Mouse (Mus musculus) myocyte (in vitro differentiated cells): Measurements from ENCODE around the gene Tmem239. TPM values are rescaled to one million over a fixed set of nuclear protein-coding genes. Genes with fewer than 3 reads are reported as not detected.

ENCODE experiments used
- H3K27me3 ChIP-seq: one replicate; pipeline ENCODE4 v1.6.1; 2011; ENCODE audit not compliant: control insufficient read depth, insufficient read depth, insufficient read length
- H3K36me3 ChIP-seq: one replicate; pipeline ENCODE4 v1.6.1; 2011; ENCODE audit not compliant: control insufficient read depth, insufficient read depth
- H3K4me2 ChIP-seq: one replicate; pipeline ENCODE4 v1.6.1; 2011; ENCODE audit warnings: low read depth, control low read depth
- H3K4me3 ChIP-seq: one replicate; pipeline ENCODE4 v1.5.1; 2011; ENCODE audit warnings: mild to moderate bottlenecking, control low read depth, moderate library complexity
- H3K79me2 ChIP-seq: one replicate; pipeline ENCODE4 v1.6.1; 2011; ENCODE audit not compliant: control insufficient read depth, insufficient read depth
- H3ac ChIP-seq: one replicate; pipeline ENCODE4 v1.6.1; 2011; ENCODE audit not compliant: control insufficient read depth, insufficient read length
- CEBPB ChIP-seq: IDR thresholded peaks from 2 replicates; pipeline ENCODE4 v1.6.1; 2011; ENCODE audit warnings: mild to moderate bottlenecking, moderate library complexity; ENCODE audit not compliant: poor library complexity, insufficient read depth, severe bottlenecking
- E2F4 ChIP-seq: IDR thresholded peaks from one replicate; pipeline ENCODE4 v1.6.1; 2011; ENCODE audit warnings: mild to moderate bottlenecking, control low read depth, moderate library complexity; ENCODE audit not compliant: insufficient read depth
- MAX ChIP-seq: IDR thresholded peaks from one replicate; pipeline ENCODE4 v1.6.1; 2011; ENCODE audit warnings: low read depth, mild to moderate bottlenecking, control low read depth
- MYOD1 ChIP-seq, 3 experiments: IDR thresholded peaks; one replicate each; pipeline ENCODE4 v1.6.1; 2011; ENCODE audit warnings: control low read depth in 2 of 3, low read depth in 2 of 3, mild to moderate bottlenecking in 2 of 3, moderate library complexity in 1 of 3; ENCODE audit not compliant: insufficient read length in 2 of 3, control insufficient read depth in 1 of 3
- MYOG ChIP-seq, 3 experiments: IDR thresholded peaks; one replicate each; pipeline ENCODE4 v1.6.1; 2011; ENCODE audit warnings: control low read depth in 2 of 3, low read depth in 2 of 3, mild to moderate bottlenecking in 2 of 3; ENCODE audit not compliant: insufficient read length in 2 of 3, control insufficient read depth in 1 of 3, insufficient read depth in 1 of 3
- POLR2A ChIP-seq: IDR thresholded peaks from one replicate; pipeline ENCODE4 v1.6.1; 2011; ENCODE audit warnings: low read depth, mild to moderate bottlenecking, control low read depth, moderate library complexity; ENCODE audit not compliant: insufficient read length
- POLR2AphosphoS2 ChIP-seq: IDR thresholded peaks from one replicate; pipeline ENCODE4 v1.6.1; 2011; ENCODE audit warnings: low read depth, control low read depth; ENCODE audit not compliant: insufficient read length
- REST ChIP-seq: IDR thresholded peaks from one replicate; pipeline ENCODE4 v1.6.1; 2011; ENCODE audit warnings: mild to moderate bottlenecking, control low read depth, moderate library complexity; ENCODE audit not compliant: insufficient read depth, insufficient read length
- SRF ChIP-seq: IDR thresholded peaks from one replicate; pipeline ENCODE4 v1.6.1; 2011; ENCODE audit warnings: low read depth; ENCODE audit not compliant: control insufficient read depth, insufficient read length
- TCF12 ChIP-seq: IDR thresholded peaks from one replicate; pipeline ENCODE4 v1.6.1; 2011; ENCODE audit warnings: mild to moderate bottlenecking, control low read depth; ENCODE audit not compliant: poor library complexity, insufficient read depth, severe bottlenecking
- TCF3 ChIP-seq: IDR thresholded peaks from one replicate; pipeline ENCODE4 v1.6.1; 2011; ENCODE audit warnings: low read depth, control low read depth; ENCODE audit not compliant: insufficient read length
- USF1 ChIP-seq: IDR thresholded peaks from one replicate; pipeline ENCODE4 v1.6.1; 2011; ENCODE audit warnings: low read depth, mild to moderate bottlenecking, control low read depth, moderate library complexity
- polyA plus RNA-seq: library from polyadenylated mRNA; unstranded; fragments of >200 nt; fragmentation: generic; extraction: Trizol; gene quantifications from one replicate; pipeline ENCODE4 v1.2.1, GENCODE M21; 2012; ENCODE audit warnings: missing spikeins

Tmem239 gene
- polyA plus RNA-seq, 1 experiment, result not detected

DNA sequence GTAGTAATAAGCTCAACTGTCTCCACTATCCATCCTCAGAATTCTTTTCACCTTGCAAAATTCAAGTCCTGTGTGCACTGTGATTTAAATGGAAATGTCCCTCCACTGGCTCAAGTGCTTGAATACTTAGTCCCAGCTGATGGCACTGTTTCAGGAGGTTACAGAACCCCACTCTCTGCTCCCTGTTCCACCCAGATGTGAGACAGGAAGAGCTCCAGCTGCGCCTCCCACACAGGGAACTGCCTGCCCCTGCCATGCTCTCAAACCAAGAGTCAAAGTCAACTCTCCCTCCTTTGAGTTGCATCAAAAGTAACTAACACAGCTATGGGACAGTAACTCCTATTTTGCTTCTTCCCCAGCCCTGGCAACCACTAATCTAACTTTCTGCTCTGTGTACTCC lies 20.1 kb upstream of the Tmem239 start:
- no peaks in the 10 kb centered on the region for H3K79me2 ChIP-seq
- no peak overlapping the region for H3ac ChIP-seq
- no peak overlapping the region for H3K4me3 ChIP-seq
- peaks cover 17% of the 10 kb centered on the region for H3K27me3 ChIP-seq
- TF ChIP-seq SRF (no peak), USF1 (no peak), MYOG (IDR thresholded peaks at IDR 0.05; ENCODE audit: control insufficient read depth in 1 of 3, insufficient read depth in 1 of 3, insufficient read length in 2 of 3, low read depth in 2 of 3) (no peak), CEBPB (no peak)
- no peaks in the 10 kb centered on the region for H3K36me3 ChIP-seq
- no peak overlapping the region for H3K4me2 ChIP-seq

- Histone ChIP-seq H3K36me3 (no peaks in the 10 kb centered on the region), H3K4me2 (no peak overlapping the region), H3K4me3 (no peak overlapping the region), H3ac (no peak overlapping the region), H3K27me3 (peaks cover 18% of the 10 kb centered on the region), H3K79me2 (no peaks in the 10 kb centered on the region)
- no peak for TF ChIP-seq MYOD1 (IDR thresholded peaks at IDR 0.05; ENCODE audit: control insufficient read depth in 1 of 3, insufficient read length in 2 of 3, low read depth in 2 of 3)
- no peak for TF ChIP-seq SRF
- TF ChIP-seq CEBPB, result no peak
- no peak for TF ChIP-seq POLR2AphosphoS2
- TF ChIP-seq MYOG (IDR thresholded peaks at IDR 0.05; ENCODE audit: control insufficient read depth in 1 of 3, insufficient read depth in 1 of 3, insufficient read length in 2 of 3, low read depth in 2 of 3), result no peak
- TF ChIP-seq REST, result no peak
- TF ChIP-seq MAX, result no peak
- TF ChIP-seq E2F4, result no peak
- TF ChIP-seq TCF3, result no peak
- TF ChIP-seq TCF12, result no peak
- no peak for TF ChIP-seq USF1
- no peak for TF ChIP-seq POLR2A
Measured at GRCm38 (mm10) chr2:130388796-130389195, 17.5 kb upstream of the Tmem239 start.

DNA sequence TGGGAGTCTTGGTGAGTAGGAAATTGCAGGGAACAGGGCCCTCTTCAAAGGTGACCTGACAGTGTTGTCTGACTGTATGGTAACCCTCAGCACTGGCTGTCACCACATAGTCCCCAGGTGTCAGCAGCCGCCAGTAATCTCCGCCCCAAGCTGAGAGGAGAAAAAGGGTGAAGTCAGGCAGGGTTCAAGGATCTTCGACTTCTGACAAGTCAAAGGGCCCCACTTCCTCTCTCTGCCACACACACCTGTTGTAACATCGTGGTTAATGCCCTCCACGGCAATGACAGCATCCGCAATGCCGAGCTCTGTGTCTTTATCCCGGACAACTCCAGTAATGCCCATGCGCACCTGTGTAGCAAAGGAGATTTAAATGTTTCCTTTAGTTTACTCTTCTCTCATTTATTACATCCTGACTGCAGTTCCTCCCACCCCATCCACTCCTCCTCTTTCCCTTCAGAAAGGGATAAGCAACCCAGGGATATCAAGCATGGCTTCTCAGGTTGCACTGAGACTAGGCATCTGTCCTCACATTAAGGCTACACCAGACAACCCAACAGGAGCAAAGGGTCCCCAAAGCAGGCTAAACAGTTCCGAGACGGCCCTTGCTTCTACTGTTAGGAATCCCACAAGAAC lies 15.2 kb upstream of the Tmem239 start:
- no peaks in the 10 kb centered on the region for H3K36me3 ChIP-seq
- no peak for TF ChIP-seq USF1
- TF ChIP-seq MAX, result no peak
- no peak for TF ChIP-seq CEBPB
- no peak for TF ChIP-seq TCF3
- no peak for TF ChIP-seq POLR2A
- TF ChIP-seq E2F4, result no peak
- no peak for TF ChIP-seq TCF12
- no peak for TF ChIP-seq REST
- TF ChIP-seq MYOD1 (IDR thresholded peaks at IDR 0.05; ENCODE audit: control insufficient read depth in 1 of 3, insufficient read length in 2 of 3, low read depth in 2 of 3), result no peak
- no peak for TF ChIP-seq POLR2AphosphoS2
- no peak for TF ChIP-seq SRF
- no peak for TF ChIP-seq MYOG (IDR thresholded peaks at IDR 0.05; ENCODE audit: control insufficient read depth in 1 of 3, insufficient read depth in 1 of 3, insufficient read length in 2 of 3, low read depth in 2 of 3)
- H3K79me2 ChIP-seq, result no peaks in the 10 kb centered on the region
- H3K4me2 ChIP-seq, result no peak overlapping the region
- peaks cover 32% of the 10 kb centered on the region for H3K27me3 ChIP-seq
- H3ac ChIP-seq, result no peak overlapping the region
- no peak overlapping the region for H3K4me3 ChIP-seq

- no peak overlapping the region for H3ac ChIP-seq
- no peaks in the 10 kb centered on the region for H3K36me3 ChIP-seq
- no peak for TF ChIP-seq CEBPB
- TF ChIP-seq MYOG (IDR thresholded peaks at IDR 0.05; ENCODE audit: control insufficient read depth in 1 of 3, insufficient read depth in 1 of 3, insufficient read length in 2 of 3, low read depth in 2 of 3), result no peak
- no peak for TF ChIP-seq MAX
- TF ChIP-seq SRF, result no peak
- TF ChIP-seq MYOD1 (IDR thresholded peaks at IDR 0.05; ENCODE audit: control insufficient read depth in 1 of 3, insufficient read length in 2 of 3, low read depth in 2 of 3), result no peak
- no peak overlapping the region for H3K4me3 ChIP-seq
- H3K4me2 ChIP-seq, result no peak overlapping the region
- no peaks in the 10 kb centered on the region for H3K79me2 ChIP-seq
- H3K27me3 ChIP-seq, result peaks cover 48% of the 10 kb centered on the region
Measured at GRCm38 (mm10) chr2:130392836-130393235, 13.4 kb upstream of the Tmem239 start.

- Histone ChIP-seq H3K4me3 (no peak overlapping the region), H3K36me3 (no peaks in the 10 kb centered on the region), H3K4me2 (no peak overlapping the region), H3K79me2 (no peaks in the 10 kb centered on the region), H3ac (no peak overlapping the region), H3K27me3 (peaks cover 42% of the 10 kb centered on the region)
- no peak for TF ChIP-seq MAX
- no peak for TF ChIP-seq POLR2AphosphoS2
- no peak for TF ChIP-seq POLR2A
- no peak for TF ChIP-seq SRF
- TF ChIP-seq MYOD1 (IDR thresholded peaks at IDR 0.05; ENCODE audit: control insufficient read depth in 1 of 3, insufficient read length in 2 of 3, low read depth in 2 of 3), result no peak
- no peak for TF ChIP-seq TCF12
- TF ChIP-seq USF1, result no peak
- TF ChIP-seq CEBPB, result no peak
- no peak for TF ChIP-seq E2F4
- no peak for TF ChIP-seq REST
- no peak for TF ChIP-seq TCF3
- no peak for TF ChIP-seq MYOG (IDR thresholded peaks at IDR 0.05; ENCODE audit: control insufficient read depth in 1 of 3, insufficient read depth in 1 of 3, insufficient read length in 2 of 3, low read depth in 2 of 3)
Measured at GRCm38 (mm10) chr2:130395696-130396095, 10.6 kb upstream of the Tmem239 start.
